Mouse (Mus musculus) gastrocnemius, postnatal 4 days (tissue): Measurements from ENCODE around the gene Gm37240. TPM values are rescaled to one million over a fixed set of nuclear protein-coding genes. Genes with fewer than 3 reads are reported as not detected.
A peak's percentile ranks its signal among the peaks of the same experiment; 100 is the strongest.

Experiments
- DNase-seq, 2 experiments: peaks; one replicate each; pipeline ENCODE4 v3.0.0; 2021 to 2022; ENCODE audit warnings: low spot score in 2 of 2, mixed read lengths in 2 of 2
- total RNA-seq, 2 experiments: library from RNA; stranded (reverse); gene quantifications; 2 replicates each; pipeline ENCODE4 v1.2.3; 2021

The Gm37240 gene
- total RNA-seq, 2 experiments from 2014 or later = 26.2 to 28.4 TPM

- no peak for DNase-seq
Observed at GRCm38 (mm10) chr3:84505193-84505592, 1382.1 kb downstream of the Gm37240 start.

GRCm38 (mm10) chr3:84504291-84504690 lies 1383.0 kb downstream of the Gm37240 start:
- DNase-seq = no peak

GRCm38 (mm10) chr3:84502101-84502500 lies 1385.2 kb downstream of the Gm37240 start:
- DNase-seq = no peak

GRCm38 (mm10) chr3:84500491-84500890 lies 1386.8 kb downstream of the Gm37240 start:
- no peak for DNase-seq

- DNase-seq = no peak
Observed at GRCm38 (mm10) chr3:84497718-84498117, 1389.6 kb downstream of the Gm37240 start.

GRCm38 (mm10) chr3:84492657-84493056 lies 1394.7 kb downstream of the Gm37240 start:
- no peak for DNase-seq

- DNase-seq = no peak
Observed at GRCm38 (mm10) chr3:84492148-84492547, 1395.2 kb downstream of the Gm37240 start.

- DNase-seq = no peak
Observed at GRCm38 (mm10) chr3:84488716-84489115, 1398.6 kb downstream of the Gm37240 start.

- no peak for DNase-seq
Observed at GRCm38 (mm10) chr3:84484891-84485290, 1402.4 kb downstream of the Gm37240 start.

GRCm38 (mm10) chr3:84484333-84484732 lies 1403.0 kb downstream of the Gm37240 start:
- no peak for DNase-seq

GRCm38 (mm10) chr3:84482121-84482520 lies 1405.2 kb downstream of the Gm37240 start:
- DNase-seq = no peak

- DNase-seq = peak in 1 of 2 experiments; percentile 35
Observed at GRCm38 (mm10) chr3:84481104-84481503, 1406.2 kb downstream of the Gm37240 start.

- DNase-seq = peak; percentile 30 to 39
Observed at GRCm38 (mm10) chr3:84480006-84480897, 1407.1 kb downstream of the Gm37240 start, which contains the start of gene Fhdc1. TSS of gene Fhdc1 (minus strand) at chr3:84480429.

- peak; percentile 41 to 64 for DNase-seq
Observed at GRCm38 (mm10) chr3:84479293-84480005, 1407.9 kb downstream of the Gm37240 start.

GRCm38 (mm10) chr3:84478896-84479292 lies 1408.4 kb downstream of the Gm37240 start:
- no peak for DNase-seq

- no peak for DNase-seq
Observed at GRCm38 (mm10) chr3:84478195-84478594, 1409.1 kb downstream of the Gm37240 start.

GRCm38 (mm10) chr3:84477498-84477897 lies 1409.8 kb downstream of the Gm37240 start:
- DNase-seq = no peak

GRCm38 (mm10) chr3:84474981-84475775 lies 1412.1 kb downstream of the Gm37240 start:
- no peak for DNase-seq

GRCm38 (mm10) chr3:84474398-84474797 lies 1412.9 kb downstream of the Gm37240 start:
- DNase-seq = no peak

GRCm38 (mm10) chr3:84472955-84473354 lies 1414.4 kb downstream of the Gm37240 start:
- DNase-seq = no peak

- DNase-seq = peak in 1 of 2 experiments; percentile 29
Observed at GRCm38 (mm10) chr3:84472527-84472926, 1414.8 kb downstream of the Gm37240 start.
